Mouse (Mus musculus) T-helper 2 cell (primary cell): Measurements from ENCODE around the gene Zfp341.

Source experiments
- in situ Hi-C: fragments of 300-600 bp; cut with MboI, MseI; formaldehyde crosslinking; loops from one replicate; pipeline ENCODE4 v1.15.1; 2025; ENCODE audit warnings: high pct_unique_total_duplicates

Gene Zfp341

GRCm38 (mm10) chr2:154586405-154586804 is 26.7 kb upstream of the Zfp341 start:
- in situ Hi-C loops = loop anchor here (5.0 kb wide), 1 partner anchor 174 kb away; no protein-coding TSS in a partner anchor

GRCm38 (mm10) chr2:154589051-154589450 is 24.0 kb upstream of the Zfp341 start:
- in situ Hi-C loops = loop anchor here (5.0 kb wide), 1 partner anchor 177 kb away; no protein-coding TSS in a partner anchor

- in situ Hi-C loops = no loop called here
Measured at GRCm38 (mm10) chr2:154591239-154591638, 21.9 kb upstream of the Zfp341 start.

GRCm38 (mm10) chr2:154593025-154593424 is 20.1 kb upstream of the Zfp341 start:
- in situ Hi-C loops = no loop called here

GRCm38 (mm10) chr2:154595775-154596174 is 17.3 kb upstream of the Zfp341 start:
- in situ Hi-C loops = no loop called here

- in situ Hi-C loops = no loop called here
Measured at GRCm38 (mm10) chr2:154597399-154597798, 15.7 kb upstream of the Zfp341 start.

GRCm38 (mm10) chr2:154600586-154600985 is 12.5 kb upstream of the Zfp341 start:
- in situ Hi-C loops = no loop called here

GRCm38 (mm10) chr2:154601324-154601723 is 11.8 kb upstream of the Zfp341 start:
- in situ Hi-C loops = no loop called here

GRCm38 (mm10) chr2:154603007-154603637 is 10.0 kb upstream of the Zfp341 start:
- in situ Hi-C loops = no loop called here

GRCm38 (mm10) chr2:154603638-154604153 is 9.4 kb upstream of the Zfp341 start, which contains the start of gene Pxmp4:
Gene Pxmp4, minus strand, starts transcription at chr2:154603708.
- in situ Hi-C loops = no loop called here

- in situ Hi-C loops = no loop called here
Measured at GRCm38 (mm10) chr2:154604156-154604555, 8.9 kb upstream of the Zfp341 start.

- in situ Hi-C loops = no loop called here
Measured at GRCm38 (mm10) chr2:154606965-154607364, 6.1 kb upstream of the Zfp341 start.

GRCm38 (mm10) chr2:154609050-154609767 is 3.9 kb upstream of the Zfp341 start:
- in situ Hi-C loops = no loop called here

GRCm38 (mm10) chr2:154614841-154615576 is 1.9 kb downstream of the Zfp341 start:
- in situ Hi-C loops = no loop called here

- in situ Hi-C loops = no loop called here
Measured at GRCm38 (mm10) chr2:154615674-154616073, 2.6 kb downstream of the Zfp341 start.

GRCm38 (mm10) chr2:154617061-154617460 is 4.0 kb downstream of the Zfp341 start:
- in situ Hi-C loops = no loop called here

GRCm38 (mm10) chr2:154621684-154622083 is 8.6 kb downstream of the Zfp341 start:
- in situ Hi-C loops = no loop called here

GRCm38 (mm10) chr2:154624137-154624536 is 11.0 kb downstream of the Zfp341 start:
- in situ Hi-C loops = no loop called here

- in situ Hi-C loops = no loop called here
Measured at GRCm38 (mm10) chr2:154630531-154630930, 17.4 kb downstream of the Zfp341 start.

- in situ Hi-C loops = no loop called here
Measured at GRCm38 (mm10) chr2:154632203-154632780, 19.2 kb downstream of the Zfp341 start.

GRCm38 (mm10) chr2:154633039-154633742 is 20.1 kb downstream of the Zfp341 start:
- in situ Hi-C loops = no loop called here
